ENCODE assay signal across 9 mouse cellular contexts in genomic region chr9:47367266-47367957, GRCm38 (mm10).
DNase-seq lines count a peak whose midpoint lies in the region; ATAC-seq and TF ChIP-seq lines count a peak whose summit lies in the region.
"Had no signal": no experiment of that assay in that cellular context is flagged by ENCODE, and none has a peak within 500 bp of the region (broad histone marks: within the 10 kb centered on the region; RNA-seq: fewer than 3 reads in every experiment).

No protein-coding gene starts in this region.

- 24% methylated on average over 17 of the region's 17 CpGs for WGBS in lung, embryonic 15.5 days
- 4% methylated on average over 17 of the region's 17 CpGs for WGBS in forebrain, embryonic 15.5 days
- WGBS in limb, embryonic 14.5 days: 10% methylated on average over 17 of the region's 17 CpGs
- WGBS in stomach, embryonic 14.5 days: 23% methylated on average over 17 of the region's 17 CpGs

- ATAC-seq in lung, embryonic 15.5 days (ENCODE audit: borderline replicate concordance, extremely low read depth, low FRiP score, low TSS enrichment): no peak
- peak; percentile 86 for ATAC-seq in forebrain, embryonic 15.5 days (replicated peaks)
- no peak for ATAC-seq in limb, embryonic 14.5 days (ENCODE audit: low FRiP score, low read depth)
- no peak for ATAC-seq in stomach, embryonic 14.5 days (ENCODE audit: insufficient number of reproducible peaks, insufficient read depth, low FRiP score, low read depth)

- DNase-seq in lung, postnatal 25 days (ENCODE audit: low spot score): no peak
- DNase-seq in limb, embryonic 14.5 days (ENCODE audit: low spot score): peak; percentile 15
- no peak for DNase-seq in frontal cortex, postnatal 10 days (ENCODE audit: low spot score in 2 of 2)
- no peak for DNase-seq in thymus, postnatal 0 days (ENCODE audit: low spot score)
- DNase-seq in right cerebral cortex, adult 18-20 months: no peak
- DNase-seq: layer of hippocampus, postnatal 36 days had no signal

- peak overlapping the region; percentile 53 for H3K4me2 ChIP-seq in lung, embryonic 15.5 days
- H3K4me2 ChIP-seq in forebrain, embryonic 15.5 days (replicated peaks): peak overlapping the region; percentile 59
- peak overlapping the region; percentile 60 for H3K4me2 ChIP-seq in limb, embryonic 14.5 days (replicated peaks; ENCODE audit: low read depth, low read length, severe bottlenecking)
- H3K4me2 ChIP-seq in stomach, embryonic 14.5 days (replicated peaks; ENCODE audit: low read depth, low read length): peak overlapping the region; percentile 55

- no peaks in the 10 kb centered on the region for H3K36me3 ChIP-seq in lung, embryonic 15.5 days
- H3K36me3 ChIP-seq in forebrain, embryonic 15.5 days: no peaks in the 10 kb centered on the region
- no peaks in the 10 kb centered on the region for H3K36me3 ChIP-seq in limb, embryonic 14.5 days (ENCODE audit: control insufficient read depth, insufficient read depth, low read length)
- H3K36me3 ChIP-seq in stomach, embryonic 14.5 days (ENCODE audit: control insufficient read depth, insufficient read depth, low read length): no peaks in the 10 kb centered on the region

- H3K27ac ChIP-seq in lung, embryonic 15.5 days: no peak overlapping the region
- H3K27ac ChIP-seq in forebrain, embryonic 15.5 days (replicated peaks): peak overlapping the region; percentile 83
- no peak overlapping the region for H3K27ac ChIP-seq in limb, embryonic 14.5 days (replicated peaks; ENCODE audit: low read depth, low read length)
- no peak overlapping the region for H3K27ac ChIP-seq in stomach, embryonic 14.5 days (ENCODE audit: low read length)

- H3K4me3 ChIP-seq in lung, embryonic 15.5 days: peak overlapping the region; percentile 24
- H3K4me3 ChIP-seq in forebrain, embryonic 15.5 days: peak overlapping the region; percentile 32
- H3K4me3 ChIP-seq in limb, embryonic 14.5 days (replicated peaks; ENCODE audit: low read length): peak overlapping the region; percentile 28
- peak overlapping the region; percentile 21; the same call in 1 of the 2 replicates for H3K4me3 ChIP-seq in stomach, embryonic 14.5 days (ENCODE audit: low read depth, low read length)

- peaks cover 28% of the 10 kb centered on the region for H3K4me1 ChIP-seq in lung, embryonic 15.5 days
- peaks cover 40% of the 10 kb centered on the region for H3K4me1 ChIP-seq in forebrain, embryonic 15.5 days
- H3K4me1 ChIP-seq in limb, embryonic 14.5 days (ENCODE audit: control insufficient read depth, insufficient read depth, low read length): peaks cover 23% of the 10 kb centered on the region
- H3K4me1 ChIP-seq in stomach, embryonic 14.5 days (ENCODE audit: control insufficient read depth, insufficient read depth, low read length): peaks cover 9% of the 10 kb centered on the region; the same call in 1 of the 2 replicates

- no peak overlapping the region for H3K9ac ChIP-seq in lung, embryonic 15.5 days
- peak overlapping the region; percentile 33; the same call in 1 of the 2 replicates for H3K9ac ChIP-seq in forebrain, embryonic 15.5 days (replicated peaks)
- H3K9ac ChIP-seq in limb, embryonic 14.5 days (ENCODE audit: low read depth, low read length, severe bottlenecking): peak overlapping the region; percentile 28
- H3K9ac ChIP-seq in stomach, embryonic 14.5 days (replicated peaks; ENCODE audit: low read depth, low read length): no peak overlapping the region

- peaks cover 24% of the 10 kb centered on the region for H3K27me3 ChIP-seq in lung, embryonic 15.5 days
- peaks cover 4% of the 10 kb centered on the region; the same call in 1 of the 2 replicates for H3K27me3 ChIP-seq in forebrain, embryonic 15.5 days
- H3K27me3 ChIP-seq in limb, embryonic 14.5 days (ENCODE audit: control insufficient read depth, insufficient read depth, low read length): no peaks in the 10 kb centered on the region
- peaks cover 11% of the 10 kb centered on the region; the same call in 1 of the 2 replicates for H3K27me3 ChIP-seq in stomach, embryonic 14.5 days (ENCODE audit: control insufficient read depth, insufficient read depth, low read length)

- TF ChIP-seq POLR2A in limb, embryonic 14.5 days (IDR thresholded peaks at IDR 0.05; ENCODE audit: borderline replicate concordance, extremely low read depth, insufficient read depth, insufficient read length): no peak

- H3K9me3 ChIP-seq in lung, embryonic 15.5 days: no peaks in the 10 kb centered on the region
- no peaks in the 10 kb centered on the region for H3K9me3 ChIP-seq in forebrain, embryonic 15.5 days
- no peaks in the 10 kb centered on the region for H3K9me3 ChIP-seq in limb, embryonic 14.5 days (ENCODE audit: control insufficient read depth, low read length)
- H3K9me3 ChIP-seq in stomach, embryonic 14.5 days (ENCODE audit: control insufficient read depth, low read depth, low read length): no peaks in the 10 kb centered on the region

Comparison
In these comparisons a context has a peak if more than half of its experiments do, and no peak if none do; other contexts are left out.
1. H3K9ac ChIP-seq: peak in forebrain, embryonic 15.5 days (single experiment) and limb, embryonic 14.5 days (single experiment); none in lung, embryonic 15.5 days (single experiment) and stomach, embryonic 14.5 days (single experiment).
2. Peak in every context shown above with its lines, with median percentiles within 50 percentile points of each other: H3K4me2 ChIP-seq and H3K4me3 ChIP-seq.